Mouse (Mus musculus): ENCODE measurements around the gene Ccl9. TPM values are rescaled to one million over a fixed set of nuclear protein-coding genes. Genes with fewer than 3 reads are reported as not detected.

Gene Ccl9
- polyA plus RNA-seq (2012; rRNA removed), result 3.5 TPM in 2 replicates

- H3K27ac ChIP-seq (ENCODE audit: insufficient read depth, low read length), result no peak within 1 kb of the TSS
- no peaks in the 10 kb centered on the region for H3K4me1 ChIP-seq (ENCODE audit: control insufficient read depth, insufficient read depth, insufficient read length)
- whole genome bisulfite sequencing, result 43% methylated on average over 2 of the region's 2 CpGs
- DNase-seq (ENCODE audit: low read depth in 1 of 2, low spot score in 2 of 2), result no peak
- no peak within 1 kb of the TSS for H3K4me3 ChIP-seq (ENCODE audit: extremely low read depth, insufficient read depth, insufficient read length)
- no peak for TF ChIP-seq CTCF (IDR thresholded peaks at IDR 0.05; ENCODE audit: extremely low read depth, insufficient read depth, insufficient read length, insufficient replicate concordance)
- no peaks in the 10 kb centered on the region for H3K36me3 ChIP-seq (ENCODE audit: control insufficient read depth, insufficient read depth, low read length)
- H3K27me3 ChIP-seq (ENCODE audit: control insufficient read depth, insufficient read depth, low read length), result no peaks in the 10 kb centered on the region
Observed at GRCm38 (mm10) chr11:83578186-83578760, at the start of gene Ccl9. TSS of gene Ccl9 (minus strand) at chr11:83578636.

GRCm38 (mm10) chr11:83623586-83623985 is 45.1 kb upstream of the Ccl9 start:
- no peak for DNase-seq (ENCODE audit: low read depth in 1 of 2, low spot score in 2 of 2)
- Histone ChIP-seq H3K4me3 (ENCODE audit: extremely low read depth, insufficient read depth, insufficient read length) (no peak overlapping the region), H3K36me3 (ENCODE audit: control insufficient read depth, insufficient read depth, low read length) (no peaks in the 10 kb centered on the region), H3K27ac (ENCODE audit: insufficient read depth, low read length) (no peak overlapping the region), H3K27me3 (ENCODE audit: control insufficient read depth, insufficient read depth, low read length) (no peaks in the 10 kb centered on the region), H3K4me1 (ENCODE audit: control insufficient read depth, insufficient read depth, insufficient read length) (no peaks in the 10 kb centered on the region)
- no peak for TF ChIP-seq POLR2A (IDR thresholded peaks at IDR 0.05; ENCODE audit: low read depth, low read length)
- TF ChIP-seq CTCF (IDR thresholded peaks at IDR 0.05; ENCODE audit: extremely low read depth, insufficient read depth, insufficient read length, insufficient replicate concordance), result no peak
- 96% methylated on average over 3 of the region's 3 CpGs for WGBS

GRCm38 (mm10) chr11:83619037-83619436 is 40.6 kb upstream of the Ccl9 start:
- Histone ChIP-seq H3K4me3 (ENCODE audit: extremely low read depth, insufficient read depth, insufficient read length) (no peak overlapping the region), H3K36me3 (ENCODE audit: control insufficient read depth, insufficient read depth, low read length) (no peaks in the 10 kb centered on the region), H3K27ac (ENCODE audit: insufficient read depth, low read length) (no peak overlapping the region), H3K27me3 (ENCODE audit: control insufficient read depth, insufficient read depth, low read length) (no peaks in the 10 kb centered on the region), H3K4me1 (ENCODE audit: control insufficient read depth, insufficient read depth, insufficient read length) (no peaks in the 10 kb centered on the region)
- no peak for DNase-seq (ENCODE audit: low read depth in 1 of 2, low spot score in 2 of 2)
- WGBS, result 41% methylated on average over 1 of the region's 1 CpGs
- no peak for TF ChIP-seq POLR2A (IDR thresholded peaks at IDR 0.05; ENCODE audit: low read depth, low read length)
- TF ChIP-seq CTCF (IDR thresholded peaks at IDR 0.05; ENCODE audit: extremely low read depth, insufficient read depth, insufficient read length, insufficient replicate concordance), result no peak

- TF ChIP-seq POLR2A (IDR thresholded peaks at IDR 0.05; ENCODE audit: low read depth, low read length) (no peak), CTCF (IDR thresholded peaks at IDR 0.05; ENCODE audit: extremely low read depth, insufficient read depth, insufficient read length, insufficient replicate concordance) (no peak)
- Histone ChIP-seq H3K27ac (ENCODE audit: insufficient read depth, low read length) (no peak overlapping the region), H3K36me3 (ENCODE audit: control insufficient read depth, insufficient read depth, low read length) (no peaks in the 10 kb centered on the region), H3K4me1 (ENCODE audit: control insufficient read depth, insufficient read depth, insufficient read length) (no peaks in the 10 kb centered on the region), H3K4me3 (ENCODE audit: extremely low read depth, insufficient read depth, insufficient read length) (no peak overlapping the region), H3K27me3 (ENCODE audit: control insufficient read depth, insufficient read depth, low read length) (no peaks in the 10 kb centered on the region)
- 57% methylated on average over 5 of the region's 5 CpGs for WGBS
- no peak for DNase-seq (ENCODE audit: low read depth in 1 of 2, low spot score in 2 of 2)
Observed at GRCm38 (mm10) chr11:83618238-83618637, 39.8 kb upstream of the Ccl9 start.

GRCm38 (mm10) chr11:83616586-83616985 is 38.1 kb upstream of the Ccl9 start:
- Histone ChIP-seq H3K36me3 (ENCODE audit: control insufficient read depth, insufficient read depth, low read length) (no peaks in the 10 kb centered on the region), H3K27ac (ENCODE audit: insufficient read depth, low read length) (no peak overlapping the region), H3K4me1 (ENCODE audit: control insufficient read depth, insufficient read depth, insufficient read length) (no peaks in the 10 kb centered on the region), H3K27me3 (ENCODE audit: control insufficient read depth, insufficient read depth, low read length) (no peaks in the 10 kb centered on the region), H3K4me3 (ENCODE audit: extremely low read depth, insufficient read depth, insufficient read length) (no peak overlapping the region)
- no peak for TF ChIP-seq CTCF (IDR thresholded peaks at IDR 0.05; ENCODE audit: extremely low read depth, insufficient read depth, insufficient read length, insufficient replicate concordance)
- TF ChIP-seq POLR2A (IDR thresholded peaks at IDR 0.05; ENCODE audit: low read depth, low read length), result no peak
- no peak for DNase-seq (ENCODE audit: low read depth in 1 of 2, low spot score in 2 of 2)
- WGBS, result 78% methylated on average over 1 of the region's 1 CpGs

GRCm38 (mm10) chr11:83610900-83611299 is 32.5 kb upstream of the Ccl9 start:
- H3K4me3 ChIP-seq (ENCODE audit: extremely low read depth, insufficient read depth, insufficient read length), result no peak overlapping the region
- TF ChIP-seq POLR2A (IDR thresholded peaks at IDR 0.05; ENCODE audit: low read depth, low read length) (no peak), CTCF (IDR thresholded peaks at IDR 0.05; ENCODE audit: extremely low read depth, insufficient read depth, insufficient read length, insufficient replicate concordance) (no peak)

GRCm38 (mm10) chr11:83606396-83606795 is 28.0 kb upstream of the Ccl9 start:
- Histone ChIP-seq H3K27ac (ENCODE audit: insufficient read depth, low read length) (no peak overlapping the region), H3K4me1 (ENCODE audit: control insufficient read depth, insufficient read depth, insufficient read length) (peaks cover 2% of the 10 kb centered on the region; the same call in 1 of the 2 replicates), H3K27me3 (ENCODE audit: control insufficient read depth, insufficient read depth, low read length) (no peaks in the 10 kb centered on the region), H3K4me3 (ENCODE audit: extremely low read depth, insufficient read depth, insufficient read length) (no peak overlapping the region), H3K36me3 (ENCODE audit: control insufficient read depth, insufficient read depth, low read length) (no peaks in the 10 kb centered on the region)
- no peak for DNase-seq (ENCODE audit: low read depth in 1 of 2, low spot score in 2 of 2)
- 53% methylated on average over 1 of the region's 1 CpGs for WGBS
- TF ChIP-seq POLR2A (IDR thresholded peaks at IDR 0.05; ENCODE audit: low read depth, low read length) (no peak), CTCF (IDR thresholded peaks at IDR 0.05; ENCODE audit: extremely low read depth, insufficient read depth, insufficient read length, insufficient replicate concordance) (no peak)

More at GRCm38 (mm10) chr11:83610900-83611299, 32.5 kb upstream of the Ccl9 start:
- Histone ChIP-seq H3K27me3 (ENCODE audit: control insufficient read depth, insufficient read depth, low read length) (no peaks in the 10 kb centered on the region), H3K36me3 (ENCODE audit: control insufficient read depth, insufficient read depth, low read length) (no peaks in the 10 kb centered on the region), H3K27ac (ENCODE audit: insufficient read depth, low read length) (no peak overlapping the region), H3K4me1 (ENCODE audit: control insufficient read depth, insufficient read depth, insufficient read length) (peaks cover 2% of the 10 kb centered on the region; the same call in 1 of the 2 replicates)
- 58% methylated on average over 2 of the region's 2 CpGs for WGBS
- DNase-seq (ENCODE audit: low read depth in 1 of 2, low spot score in 2 of 2), result no peak

Data from spleen, adult 2 months (tissue).